Mouse (Mus musculus): ENCODE measurements around the gene Foxn3.

- no peak for TF ChIP-seq POLR2A (IDR thresholded peaks at IDR 0.05; ENCODE audit: borderline replicate concordance, extremely low read depth, insufficient read depth, insufficient read length, poor library complexity, severe bottlenecking)
- no peak for TF ChIP-seq CTCF (IDR thresholded peaks at IDR 0.05; ENCODE audit: borderline replicate concordance, extremely low read depth, insufficient read depth, insufficient read length)
Observed at GRCm38 (mm10) chr12:99352583-99352982, 210.8 kb downstream of the Foxn3 start.
